Mouse (Mus musculus) forebrain, embryonic 12.5 days (tissue): ENCODE measurements at regions not wholly inside any gene's neighbourhood (a gene's known extent, or its start where the extent isn't known, plus 50 kb on each side); places are given as distances from the start of the nearest gene placed in this dataset.

Experiments
- ATAC-seq: fragments of 200-750 bp; cut with Nextera tagmentation; 2 replicates; pipeline ENCODE4 v1.8.0; 2017; ENCODE audit warnings: moderate TSS enrichment; ENCODE audit not compliant: low FRiP score
- H3K27ac ChIP-seq: fragments of 300-500 bp; sonication (generic); 2 replicates; pipeline ENCODE4 v1.5.1; 2016; ENCODE audit warnings: mild to moderate bottlenecking
- H3K27me3 ChIP-seq: fragments of 300-500 bp; sonication (generic); 2 replicates; pipeline ENCODE4 v1.6.1; 2016; ENCODE audit warnings: mild to moderate bottlenecking
- H3K36me3 ChIP-seq: fragments of 300-500 bp; sonication (generic); replicated peaks from 2 replicates; pipeline ENCODE4 v1.6.1; 2016; ENCODE audit warnings: mild to moderate bottlenecking
- H3K4me1 ChIP-seq: fragments of 300-500 bp; sonication (generic); 2 replicates; pipeline ENCODE4 v1.6.1; 2016
- H3K4me2 ChIP-seq: fragments of 300-500 bp; sonication (generic); 2 replicates; pipeline ENCODE4 v1.6.1; 2016; ENCODE audit warnings: mild to moderate bottlenecking, moderate library complexity
- H3K4me3 ChIP-seq: fragments of 300-500 bp; sonication (generic); replicated peaks from 2 replicates; pipeline ENCODE4 v1.5.1; 2016; ENCODE audit warnings: mild to moderate bottlenecking
- H3K9ac ChIP-seq: fragments of 300-500 bp; sonication (generic); 2 replicates; pipeline ENCODE4 v1.6.1; 2016; ENCODE audit warnings: mild to moderate bottlenecking
- H3K9me3 ChIP-seq: fragments of 300-500 bp; sonication (generic); 2 replicates; pipeline ENCODE4 v1.6.1; 2016
- WGBS: fragments of 180-500 bp; shearing (Covaris S2); methylation state at CpG from one replicate; pipeline ENCODE4 v1.1.7; 2016; 5-methylcytosine and 5-hydroxymethylcytosine counted together

- no peak overlapping the region for H3K27ac ChIP-seq
- 4% methylated on average over 7 of the region's 7 CpGs for WGBS
Measured at GRCm38 (mm10) chr1:77978696-77979095, 218.2 kb downstream of the Pax3 start.

DNA sequence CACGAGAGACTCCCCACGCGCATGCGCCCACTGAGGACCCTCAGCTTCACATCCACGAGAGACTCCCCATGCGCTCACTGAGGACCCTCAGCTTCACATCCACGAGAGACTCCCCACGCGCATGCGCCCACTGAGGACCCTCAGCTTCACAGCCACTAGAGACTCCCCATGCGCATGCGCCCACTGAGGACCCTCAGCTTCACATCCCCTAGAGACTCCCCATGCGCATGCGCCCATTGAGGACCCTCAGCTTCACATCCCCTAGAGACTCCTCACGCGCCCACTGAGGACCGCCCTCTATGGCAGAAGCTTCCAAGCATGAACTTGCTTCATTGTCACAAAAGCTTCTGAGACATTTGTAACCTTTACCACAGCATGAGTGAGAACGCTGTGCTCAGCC is 221.0 kb downstream of the Pax3 start:
- no peak overlapping the region for H3K27ac ChIP-seq
- no peaks in the 10 kb centered on the region for H3K9me3 ChIP-seq
- no peak overlapping the region for H3K4me2 ChIP-seq
- no peak overlapping the region for H3K9ac ChIP-seq
- H3K27me3 ChIP-seq, result peaks cover 71% of the 10 kb centered on the region
- no peaks in the 10 kb centered on the region for H3K36me3 ChIP-seq
- no peak overlapping the region for H3K4me3 ChIP-seq
- H3K4me1 ChIP-seq, result peaks cover 5% of the 10 kb centered on the region; the same call in 1 of the 2 replicates
- ATAC-seq, result no peak
- 91% methylated on average over 18 of the region's 18 CpGs for WGBS

More at GRCm38 (mm10) chr1:77978696-77979095, 218.2 kb downstream of the Pax3 start:
- Histone ChIP-seq H3K27me3 (peaks cover 71% of the 10 kb centered on the region), H3K4me3 (no peak overlapping the region), H3K4me2 (no peak overlapping the region), H3K36me3 (no peaks in the 10 kb centered on the region), H3K9me3 (no peaks in the 10 kb centered on the region), H3K9ac (no peak overlapping the region), H3K4me1 (no peaks in the 10 kb centered on the region)
- no peak for ATAC-seq

DNA sequence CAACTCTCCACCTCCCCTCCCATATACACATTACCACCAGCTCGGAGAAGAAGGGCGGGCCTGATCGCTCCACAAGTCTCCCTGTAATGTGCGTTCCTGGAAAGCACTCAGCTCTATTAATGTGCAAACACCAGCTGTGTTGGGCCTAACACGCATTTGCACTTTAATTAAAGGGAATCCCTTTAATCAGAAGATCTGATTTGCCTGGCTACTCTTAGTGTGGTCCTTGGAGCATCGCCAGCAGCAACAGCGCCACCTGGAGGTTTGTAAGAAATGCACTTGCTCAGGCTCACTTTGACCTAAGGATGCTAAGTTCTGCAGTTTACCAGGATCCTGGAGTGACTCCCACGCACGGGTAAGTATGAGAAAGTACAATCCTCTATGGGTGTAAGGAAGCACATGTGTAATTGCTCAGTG is 224.6 kb downstream of the Pax3 start:
- peak; percentile 83 for ATAC-seq
- Histone ChIP-seq H3K4me3 (no peak overlapping the region), H3K9ac (no peak overlapping the region), H3K36me3 (no peaks in the 10 kb centered on the region), H3K4me2 (peak overlapping the region; percentile 8; the same call in 1 of the 2 replicates), H3K9me3 (no peaks in the 10 kb centered on the region), H3K4me1 (peaks cover 5% of the 10 kb centered on the region; the same call in 1 of the 2 replicates), H3K27me3 (peaks cover 47% of the 10 kb centered on the region), H3K27ac (no peak overlapping the region)
- WGBS, result 6% methylated on average over 9 of the region's 9 CpGs

- Histone ChIP-seq H3K4me2 (no peak overlapping the region), H3K4me3 (no peak overlapping the region), H3K4me1 (no peaks in the 10 kb centered on the region), H3K9ac (no peak overlapping the region), H3K27me3 (peaks cover under 1% of the 10 kb centered on the region; the same call in 1 of the 2 replicates), H3K9me3 (no peaks in the 10 kb centered on the region), H3K27ac (no peak overlapping the region), H3K36me3 (no peaks in the 10 kb centered on the region)
- WGBS, result 69% methylated on average over 3 of the region's 3 CpGs
- no peak for ATAC-seq
Measured at GRCm38 (mm10) chr1:77964656-77965335, 232.1 kb downstream of the Pax3 start.

GRCm38 (mm10) chr1:77959309-77959708 is 237.6 kb downstream of the Pax3 start:
- no peaks in the 10 kb centered on the region for H3K4me1 ChIP-seq
- WGBS, result 78% methylated on average over 1 of the region's 1 CpGs

DNA sequence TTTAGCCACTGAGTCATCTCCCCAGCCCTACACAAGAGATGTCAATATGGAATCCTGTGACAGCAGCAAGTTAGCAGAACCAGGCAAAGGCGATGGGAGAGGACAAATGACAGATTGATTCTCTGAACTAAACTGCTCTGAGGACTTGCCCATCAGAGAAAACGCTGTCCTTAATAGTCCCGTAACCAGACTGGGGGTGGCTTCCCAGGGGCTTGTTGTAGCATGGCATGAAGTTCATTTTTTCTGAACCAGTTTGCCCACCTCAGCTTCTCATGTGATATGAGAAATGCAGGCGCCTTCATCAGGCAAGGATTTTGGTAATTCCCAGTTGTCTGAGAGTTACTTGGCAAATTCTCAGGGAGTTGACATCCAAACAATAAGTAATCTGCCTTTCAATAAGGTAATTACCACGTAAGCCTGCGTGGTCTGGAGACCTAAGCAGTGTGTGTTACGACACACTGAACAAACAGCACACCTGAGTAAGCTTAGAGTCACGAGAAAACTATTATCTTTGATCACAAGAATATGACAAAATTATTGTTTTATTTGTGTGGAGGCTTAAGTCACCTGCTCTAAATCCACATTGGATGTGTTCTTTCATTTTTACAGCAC is 239.7 kb downstream of the Pax3 start:
- no peaks in the 10 kb centered on the region for H3K9me3 ChIP-seq
- no peaks in the 10 kb centered on the region for H3K36me3 ChIP-seq
- no peak overlapping the region for H3K4me3 ChIP-seq
- ATAC-seq, result no peak
- no peak overlapping the region for H3K27ac ChIP-seq
- H3K27me3 ChIP-seq, result 0 out of 2 replicates have a peak, but pooled peaks cover 5% of the 10 kb centered on the region
- H3K4me2 ChIP-seq, result no peak overlapping the region
- no peaks in the 10 kb centered on the region for H3K4me1 ChIP-seq
- WGBS, result 68% methylated on average over 8 of the region's 8 CpGs
- H3K9ac ChIP-seq, result no peak overlapping the region

More at GRCm38 (mm10) chr1:77959309-77959708, 237.6 kb downstream of the Pax3 start:
- Histone ChIP-seq H3K9ac (no peak overlapping the region), H3K36me3 (no peaks in the 10 kb centered on the region), H3K4me3 (no peak overlapping the region), H3K27me3 (no peaks in the 10 kb centered on the region), H3K9me3 (no peaks in the 10 kb centered on the region), H3K4me2 (no peak overlapping the region), H3K27ac (no peak overlapping the region)
- no peak for ATAC-seq

DNA sequence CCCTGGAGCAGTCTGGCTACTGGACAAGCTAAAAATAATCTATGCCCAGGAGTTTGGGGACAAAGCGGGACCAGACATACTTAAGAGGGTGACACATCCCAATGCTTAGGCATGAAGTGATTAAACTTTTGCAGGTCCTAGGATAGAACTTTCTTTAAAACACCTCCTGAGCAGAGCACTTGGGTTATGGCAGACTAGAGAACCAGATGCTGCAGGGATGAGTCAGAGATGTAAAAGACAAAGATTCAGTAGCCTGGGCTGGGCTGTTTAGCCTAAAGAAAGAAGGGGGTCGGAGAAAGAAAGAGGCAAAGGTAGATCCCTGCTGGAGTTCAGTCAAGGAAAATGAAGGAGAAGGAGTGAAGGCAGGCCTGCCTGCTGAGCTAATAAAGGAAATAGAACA is 249.0 kb downstream of the Pax3 start:
- ATAC-seq, result no peak
- H3K36me3 ChIP-seq, result no peaks in the 10 kb centered on the region
- H3K4me1 ChIP-seq, result peaks cover 6% of the 10 kb centered on the region; the same call in 1 of the 2 replicates
- no peak overlapping the region for H3K4me2 ChIP-seq
- H3K27ac ChIP-seq, result no peak overlapping the region
- no peak overlapping the region for H3K9ac ChIP-seq
- H3K27me3 ChIP-seq, result peaks cover 40% of the 10 kb centered on the region
- WGBS, result 72% methylated on average over 2 of the region's 2 CpGs
- no peak overlapping the region for H3K4me3 ChIP-seq
- H3K9me3 ChIP-seq, result no peaks in the 10 kb centered on the region

GRCm38 (mm10) chr1:77944327-77944645 is 252.6 kb downstream of the Pax3 start:
- Histone ChIP-seq H3K4me2 (no peak overlapping the region), H3K9ac (no peak overlapping the region), H3K27me3 (peaks cover 36% of the 10 kb centered on the region), H3K4me1 (peaks cover 6% of the 10 kb centered on the region; the same call in 1 of the 2 replicates), H3K27ac (no peak overlapping the region), H3K4me3 (no peak overlapping the region), H3K9me3 (no peaks in the 10 kb centered on the region), H3K36me3 (no peaks in the 10 kb centered on the region)
- WGBS, result 50% methylated on average over 2 of the region's 2 CpGs
- no peak for ATAC-seq

DNA sequence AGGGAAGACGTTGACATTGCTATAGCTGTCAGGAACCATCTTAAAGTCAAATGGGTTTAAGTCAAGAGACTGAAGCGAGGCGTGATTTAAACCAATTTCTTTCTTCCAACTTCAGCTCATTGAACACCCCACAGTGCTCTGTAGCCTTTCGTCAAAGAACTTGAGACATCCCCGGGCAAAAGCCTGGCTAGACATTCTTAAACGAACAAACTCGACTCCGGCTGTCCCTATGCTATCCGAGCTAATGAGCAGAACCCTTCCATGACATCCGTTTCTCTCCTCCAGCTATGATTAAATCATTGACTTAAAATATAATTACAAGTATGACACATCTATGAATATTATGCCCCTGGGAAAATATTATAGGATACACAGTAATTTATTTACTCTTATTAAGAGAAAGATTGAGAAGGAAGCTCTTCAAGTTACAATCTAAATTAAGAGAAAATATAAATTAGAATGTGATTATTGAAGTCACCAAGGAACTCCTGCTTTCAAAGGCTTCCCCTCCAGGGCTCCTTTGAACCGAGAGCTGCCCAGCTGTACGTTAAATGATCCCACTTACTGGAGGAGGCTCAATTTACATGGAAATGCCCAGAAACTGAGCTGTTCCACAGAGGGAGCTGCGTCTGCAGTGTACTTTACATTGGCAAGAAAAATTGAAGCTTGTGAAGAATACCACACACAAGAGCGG is 253.2 kb downstream of the Pax3 start:
- WGBS, result 48% methylated on average over 14 of the region's 14 CpGs
- H3K4me2 ChIP-seq, result no peak overlapping the region
- no peak overlapping the region for H3K4me3 ChIP-seq
- no peak overlapping the region for H3K9ac ChIP-seq
- H3K27ac ChIP-seq, result no peak overlapping the region
- peaks cover 6% of the 10 kb centered on the region; the same call in 1 of the 2 replicates for H3K4me1 ChIP-seq
- no peak for ATAC-seq
- no peaks in the 10 kb centered on the region for H3K36me3 ChIP-seq
- H3K27me3 ChIP-seq, result peaks cover 35% of the 10 kb centered on the region
- no peaks in the 10 kb centered on the region for H3K9me3 ChIP-seq

- H3K9me3 ChIP-seq, result no peaks in the 10 kb centered on the region
- H3K36me3 ChIP-seq, result no peaks in the 10 kb centered on the region
- H3K27ac ChIP-seq, result no peak overlapping the region
- peaks cover 30% of the 10 kb centered on the region for H3K27me3 ChIP-seq
- no peak overlapping the region for H3K9ac ChIP-seq
- no peak for ATAC-seq
- H3K4me3 ChIP-seq, result no peak overlapping the region
- peaks cover 6% of the 10 kb centered on the region; the same call in 1 of the 2 replicates for H3K4me1 ChIP-seq
- WGBS, result 4% methylated on average over 5 of the region's 5 CpGs
- H3K4me2 ChIP-seq, result no peak overlapping the region
Measured at GRCm38 (mm10) chr1:77943101-77943500, 253.8 kb downstream of the Pax3 start.

- Histone ChIP-seq H3K4me2 (no peak overlapping the region), H3K9me3 (no peaks in the 10 kb centered on the region), H3K9ac (no peak overlapping the region), H3K27ac (no peak overlapping the region), H3K36me3 (no peaks in the 10 kb centered on the region), H3K4me3 (no peak overlapping the region), H3K27me3 (no peaks in the 10 kb centered on the region), H3K4me1 (no peaks in the 10 kb centered on the region)
- 74% methylated on average over 6 of the region's 6 CpGs for WGBS
- no peak for ATAC-seq
Measured at GRCm38 (mm10) chr1:77933095-77933766, 263.7 kb downstream of the Pax3 start.

GRCm38 (mm10) chr1:77932226-77932625 is 264.7 kb downstream of the Pax3 start:
- 87% methylated on average over 5 of the region's 5 CpGs for WGBS
- no peak overlapping the region for H3K4me2 ChIP-seq
- H3K36me3 ChIP-seq, result no peaks in the 10 kb centered on the region
- ATAC-seq, result no peak
- H3K9me3 ChIP-seq, result no peaks in the 10 kb centered on the region
- no peak overlapping the region for H3K9ac ChIP-seq
- H3K27ac ChIP-seq, result no peak overlapping the region
- H3K27me3 ChIP-seq, result no peaks in the 10 kb centered on the region
- H3K4me1 ChIP-seq, result no peaks in the 10 kb centered on the region
- H3K4me3 ChIP-seq, result no peak overlapping the region
